Mouse (Mus musculus) common myeloid progenitor, adult 5-6 weeks (primary cell): ENCODE measurements around the gene Vamp5. TPM values are rescaled to one million over a fixed set of nuclear protein-coding genes. Genes with fewer than 3 reads are reported as not detected.
A peak's percentile ranks its signal among the peaks of the same experiment; 100 is the strongest.

Source experiments
- ATAC-seq: replicated peaks from 2 replicates; pipeline ENCODE4 v1.8.0; 2016; ENCODE audit warnings: low read depth, mild to moderate bottlenecking, moderate TSS enrichment, inconsistent platforms; ENCODE audit not compliant: poor library complexity, severe bottlenecking
- total RNA-seq: library from RNA; stranded (forward); fragments of 200-1000, 187-1606 nt; gene quantifications from 2 replicates; pipeline ENCODE4 v1.2.3, GENCODE M21; 2017

The Vamp5 gene
- total RNA-seq, 1 experiment from 2014 or later: 83.8 TPM

- 0 out of 2 replicates have a peak, but pooled peaks have one; percentile 40 for ATAC-seq
Observed at GRCm38 (mm10) chr6:72369557-72369956, 10.7 kb downstream of the Vamp5 start.

GRCm38 (mm10) chr6:72367460-72367974 is 12.8 kb downstream of the Vamp5 start:
- no peak for ATAC-seq

- no peak for ATAC-seq
Observed at GRCm38 (mm10) chr6:72366844-72367443, 13.3 kb downstream of the Vamp5 start, which contains the start of gene Rnf181. Gene Rnf181, minus strand, starts transcription at chr6:72366956.

GRCm38 (mm10) chr6:72366304-72366703 is 14.0 kb downstream of the Vamp5 start:
- no peak for ATAC-seq

- no peak for ATAC-seq
Observed at GRCm38 (mm10) chr6:72364985-72365384, 15.3 kb downstream of the Vamp5 start.

GRCm38 (mm10) chr6:72364009-72364408 is 16.3 kb downstream of the Vamp5 start:
- no peak for ATAC-seq

- ATAC-seq: peak; percentile 95
Observed at GRCm38 (mm10) chr6:72362132-72363028, 17.9 kb downstream of the Vamp5 start.

GRCm38 (mm10) chr6:72361121-72361551 is 19.1 kb downstream of the Vamp5 start:
- no peak for ATAC-seq

GRCm38 (mm10) chr6:72360599-72360935 is 19.7 kb downstream of the Vamp5 start:
- ATAC-seq: no peak

GRCm38 (mm10) chr6:72359891-72360598 is 20.2 kb downstream of the Vamp5 start:
- no peak for ATAC-seq

- no peak for ATAC-seq
Observed at GRCm38 (mm10) chr6:72359343-72359742, 20.9 kb downstream of the Vamp5 start.

- no peak for ATAC-seq
Observed at GRCm38 (mm10) chr6:72358086-72358764, 22.0 kb downstream of the Vamp5 start.

- ATAC-seq: no peak
Observed at GRCm38 (mm10) chr6:72357164-72358079, 22.8 kb downstream of the Vamp5 start.

GRCm38 (mm10) chr6:72356001-72356532 is 24.2 kb downstream of the Vamp5 start:
- no peak for ATAC-seq

GRCm38 (mm10) chr6:72355066-72355911 is 25.0 kb downstream of the Vamp5 start, which contains the start of gene Tmem150a:
Gene Tmem150a, plus strand, starts transcription at chr6:72355447.
- peak; percentile 67 for ATAC-seq

GRCm38 (mm10) chr6:72354025-72354424 is 26.2 kb downstream of the Vamp5 start:
- ATAC-seq: no peak

- no peak for ATAC-seq
Observed at GRCm38 (mm10) chr6:72352636-72353405, 27.4 kb downstream of the Vamp5 start.
